12 mouse cellular contexts compared by ENCODE assay signal in the genomic region with DNA sequence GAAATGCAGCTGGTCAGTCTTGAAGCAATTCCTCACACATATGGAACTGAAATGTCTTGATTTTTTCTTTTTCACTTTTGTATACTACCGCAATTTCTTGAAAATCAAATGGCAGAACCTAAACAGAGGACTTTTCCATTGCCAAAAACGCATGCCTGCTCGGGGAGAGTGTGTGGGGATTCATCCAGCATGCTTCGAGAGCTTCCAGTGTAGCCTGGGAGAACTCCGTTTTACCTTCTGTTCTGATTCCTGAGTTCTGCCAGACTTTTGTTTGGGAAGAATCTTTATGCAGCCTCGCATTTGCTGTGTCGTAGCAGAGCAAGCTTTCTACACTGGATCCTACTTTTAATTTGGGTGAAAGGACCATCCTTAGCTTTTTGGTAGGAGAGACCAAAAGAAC.
DNase-seq lines count a peak whose midpoint lies in the region; ATAC-seq and TF ChIP-seq lines count a peak whose summit lies in the region.
"Had no signal": no experiment of that assay in that cellular context is flagged by ENCODE, and none has a peak within 500 bp of the region (broad histone marks: within the 10 kb centered on the region; RNA-seq: fewer than 3 reads in every experiment).

No protein-coding gene starts in this region.

- in situ Hi-C loops in CH12.LX (cut with MboI; ENCODE audit: low pct_ligation_motif_present, low pct_unique_long_range_greater_than_20kb, low sequenced_read_pairs) = no loop called here

- DNase-seq in embryonic facial prominence, embryonic 10.5 days (ENCODE audit: low spot score) = no peak
- peak; percentile 19 for DNase-seq in layer of hippocampus, adult 11-12 months (ENCODE audit: low spot score)
- DNase-seq in layer of hippocampus, postnatal 10 days (ENCODE audit: low spot score in 2 of 2) = no peak
- DNase-seq in CH12.LX (ENCODE audit: extremely low read depth) = no peak
- DNase-seq in limb, embryonic 10.5 days (ENCODE audit: low spot score) = no peak
- DNase-seq in thymus, adult 2 months = no peak
- DNase-seq in adrenal gland, adult 8-10 months = no peak
- DNase-seq: thymus, postnatal 4 days had no signal

- H3K27ac ChIP-seq in embryonic facial prominence, embryonic 12.5 days = peak overlapping the region; percentile 61; the same call in 1 of the 2 replicates
- no peak overlapping the region for H3K27ac ChIP-seq in embryonic facial prominence, embryonic 10.5 days (replicated peaks)
- no peak overlapping the region for H3K27ac ChIP-seq in CH12.LX (ENCODE audit: insufficient read depth, low read depth)
- H3K27ac ChIP-seq in limb, embryonic 10.5 days = peak overlapping the region; percentile 3; the same call in 1 of the 2 replicates
- H3K27ac ChIP-seq in thymus, adult 2 months (ENCODE audit: control insufficient read depth, insufficient read depth, low read length) = no peak overlapping the region
- H3K27ac ChIP-seq: midbrain, embryonic 12.5 days had no signal

- H3K4me3 ChIP-seq in embryonic facial prominence, embryonic 12.5 days = no peak overlapping the region
- H3K4me3 ChIP-seq in embryonic facial prominence, embryonic 10.5 days = no peak overlapping the region
- H3K4me3 ChIP-seq in CH12.LX (replicated peaks in 1 of 3; ENCODE audit: low read depth in 2 of 3, low read length in 2 of 3, poor library complexity in 1 of 3) = no peak overlapping the region
- no peak overlapping the region for H3K4me3 ChIP-seq in limb, embryonic 10.5 days
- no peak overlapping the region for H3K4me3 ChIP-seq in thymus, adult 2 months (ENCODE audit: control insufficient read depth, insufficient read depth, low read length)
- H3K4me3 ChIP-seq: midbrain, embryonic 12.5 days had no signal

- no peak overlapping the region for H3K9ac ChIP-seq in embryonic facial prominence, embryonic 12.5 days
- no peak overlapping the region for H3K9ac ChIP-seq in CH12.LX (ENCODE audit: insufficient read depth, low read depth)
- H3K9ac ChIP-seq: midbrain, embryonic 12.5 days had no signal

- dilution Hi-C loops in CH12.LX (cut with MboI; ENCODE audit: extremely low pct_ligation_motif_present, extremely low pct_unique_long_range_greater_than_20kb, low sequenced_read_pairs) = no loop called here

- H3K4me2 ChIP-seq in embryonic facial prominence, embryonic 12.5 days (replicated peaks) = peak overlapping the region; percentile 4
- H3K4me2 ChIP-seq in CH12.LX (ENCODE audit: insufficient read depth, low read depth, poor library complexity, severe bottlenecking) = peak overlapping the region; percentile 41
- H3K4me2 ChIP-seq: heart, embryonic 11.5 days; midbrain, embryonic 12.5 days had no signal

- TF ChIP-seq POLR2A in CH12.LX (IDR thresholded peaks at IDR 0.05; ENCODE audit: low read depth, low read length) = no peak
- TF ChIP-seq POLR2A in thymus, adult 2 months (IDR thresholded peaks at IDR 0.05; ENCODE audit: control insufficient read depth, extremely low read depth, insufficient read depth, low read length, poor library complexity) = no peak

- TF ChIP-seq EP300 in CH12.LX (IDR thresholded peaks at IDR 0.05; ENCODE audit: low read length) = no peak

- no peaks in the 10 kb centered on the region for H3K9me3 ChIP-seq in embryonic facial prominence, embryonic 12.5 days
- no peaks in the 10 kb centered on the region for H3K9me3 ChIP-seq in embryonic facial prominence, embryonic 10.5 days
- no peaks in the 10 kb centered on the region for H3K9me3 ChIP-seq in CH12.LX (replicated peaks; ENCODE audit: low read length)
- no peaks in the 10 kb centered on the region for H3K9me3 ChIP-seq in limb, embryonic 10.5 days (replicated peaks)
- H3K9me3 ChIP-seq: midbrain, embryonic 12.5 days had no signal

- H3K4me1 ChIP-seq in embryonic facial prominence, embryonic 12.5 days = peaks cover 3% of the 10 kb centered on the region; the same call in 1 of the 2 replicates
- peaks cover 11% of the 10 kb centered on the region for H3K4me1 ChIP-seq in embryonic facial prominence, embryonic 10.5 days
- H3K4me1 ChIP-seq in CH12.LX (ENCODE audit: control insufficient read depth in 1 of 2, insufficient read depth in 2 of 2) = 0 out of 4 replicates have a peak, but pooled peaks cover 0 to 2% of the 10 kb centered on the region in 2 experiments
- peaks cover 17% of the 10 kb centered on the region for H3K4me1 ChIP-seq in limb, embryonic 10.5 days
- no peaks in the 10 kb centered on the region for H3K4me1 ChIP-seq in thymus, adult 2 months (replicated peaks; ENCODE audit: control insufficient read depth, insufficient read depth, low read length)
- H3K4me1 ChIP-seq: midbrain, embryonic 12.5 days had no signal

- TF ChIP-seq RAD21 in CH12.LX (IDR thresholded peaks at IDR 0.05; ENCODE audit: low read depth, low read length) = no peak

- ATAC-seq in embryonic facial prominence, embryonic 12.5 days (ENCODE audit: insufficient number of reproducible peaks, insufficient read depth, low FRiP score, low TSS enrichment) = no peak

- H3K79me2 ChIP-seq in CH12.LX (replicated peaks; ENCODE audit: control insufficient read depth, extremely low read depth, insufficient read depth, poor library complexity, severe bottlenecking) = no peaks in the 10 kb centered on the region

- no peak for TF ChIP-seq CTCF in CH12.LX (conservative IDR thresholded peaks at IDR 0.05 in 1 of 2, IDR thresholded peaks at IDR 0.05 in 1 of 2; ENCODE audit: low read depth in 2 of 2, low read length in 2 of 2)
- no peak for TF ChIP-seq CTCF in thymus, adult 2 months (IDR thresholded peaks at IDR 0.05; ENCODE audit: borderline replicate concordance, control insufficient read depth, extremely low read depth, insufficient read depth, low read length, poor library complexity)

- H3K36me3 ChIP-seq in embryonic facial prominence, embryonic 12.5 days = no peaks in the 10 kb centered on the region
- no peaks in the 10 kb centered on the region for H3K36me3 ChIP-seq in embryonic facial prominence, embryonic 10.5 days (replicated peaks)
- H3K36me3 ChIP-seq in CH12.LX (replicated peaks in 1 of 2; ENCODE audit: control insufficient read depth in 1 of 2, insufficient read depth in 1 of 2, low read length in 1 of 2) = no peaks in the 10 kb centered on the region
- no peaks in the 10 kb centered on the region for H3K36me3 ChIP-seq in limb, embryonic 10.5 days
- no peaks in the 10 kb centered on the region for H3K36me3 ChIP-seq in thymus, adult 2 months (ENCODE audit: control insufficient read depth, insufficient read depth, low read length)
- H3K36me3 ChIP-seq: G1E; midbrain, embryonic 12.5 days had no signal

- no peaks in the 10 kb centered on the region for H3K27me3 ChIP-seq in embryonic facial prominence, embryonic 12.5 days
- no peaks in the 10 kb centered on the region for H3K27me3 ChIP-seq in embryonic facial prominence, embryonic 10.5 days (replicated peaks; ENCODE audit: low read depth, poor library complexity, severe bottlenecking)
- H3K27me3 ChIP-seq in CH12.LX (replicated peaks) = no peaks in the 10 kb centered on the region
- H3K27me3 ChIP-seq in limb, embryonic 10.5 days (ENCODE audit: low read depth, poor library complexity, severe bottlenecking) = no peaks in the 10 kb centered on the region
- no peaks in the 10 kb centered on the region for H3K27me3 ChIP-seq in thymus, adult 2 months (ENCODE audit: control insufficient read depth, insufficient read depth, low read length)
- H3K27me3 ChIP-seq: midbrain, embryonic 12.5 days had no signal

- WGBS in embryonic facial prominence, embryonic 12.5 days = 67% methylated on average over 7 of the region's 7 CpGs
- 76% methylated on average over 7 of the region's 7 CpGs for WGBS in embryonic facial prominence, embryonic 10.5 days
- 89% methylated on average over 7 of the region's 7 CpGs for WGBS in limb, embryonic 10.5 days
- 98% methylated on average over 7 of the region's 7 CpGs for WGBS in thymus, adult 2 months

TF ChIP-seq in CH12.LX, 34 proteins besides CTCF, POLR2A, EP300 and RAD21:
- TF ChIP-seq MAX (IDR thresholded peaks at IDR 0.05; ENCODE audit: low read length) (no peak), KAT2A (IDR thresholded peaks at IDR 0.05; ENCODE audit: insufficient replicate concordance, low read length) (no peak), USF1 (IDR thresholded peaks at IDR 0.05; ENCODE audit: low read depth, low read length) (no peak), ZC3H11A (IDR thresholded peaks at IDR 0.05; ENCODE audit: low read depth, low read length) (no peak), MEF2A (IDR thresholded peaks at IDR 0.05; ENCODE audit: borderline replicate concordance, low read depth, low read length) (no peak), ELF1 (IDR thresholded peaks at IDR 0.05; ENCODE audit: low read depth, low read length) (no peak), RCOR1 (conservative IDR thresholded peaks at IDR 0.05; ENCODE audit: low read depth, low read length) (no peak), ZKSCAN1 (IDR thresholded peaks at IDR 0.05; ENCODE audit: borderline replicate concordance, low read depth, low read length) (no peak), BHLHE40 (IDR thresholded peaks at IDR 0.05; ENCODE audit: low read depth, low read length) (no peak), NELFE (IDR thresholded peaks at IDR 0.05; ENCODE audit: low read depth, low read length) (no peak)

Comparison
In these comparisons a context has a peak if more than half of its experiments do, and no peak if none do; other contexts are left out.
1. H3K27ac ChIP-seq: peak in embryonic facial prominence, embryonic 12.5 days (single experiment) and limb, embryonic 10.5 days (single experiment); none in embryonic facial prominence, embryonic 10.5 days (single experiment), CH12.LX (single experiment) and thymus, adult 2 months (single experiment).